Mouse (Mus musculus) brain, adult 2 months (tissue): Measurements from ENCODE around the gene Il4ra.

Source experiments
- DNase-seq: peaks from one replicate; pipeline ENCODE4 v3.0.0; 2011; ENCODE audit warnings: low read depth, low spot score

The Il4ra gene

GRCm38 (mm10) chr7:125599373-125599973, 47.6 kb downstream of the Il4ra start:
- no peak for DNase-seq

GRCm38 (mm10) chr7:125600136-125600535, 48.2 kb downstream of the Il4ra start:
- DNase-seq: no peak

- peak; percentile 12 for DNase-seq
Observed at GRCm38 (mm10) chr7:125600612-125601279, 48.8 kb downstream of the Il4ra start.

GRCm38 (mm10) chr7:125601280-125601670, 49.4 kb downstream of the Il4ra start:
- no peak for DNase-seq

GRCm38 (mm10) chr7:125601821-125602448, 50.0 kb downstream of the Il4ra start:
- DNase-seq: peak; percentile 6

GRCm38 (mm10) chr7:125603185-125603631, 51.3 kb downstream of the Il4ra start, which contains the start of gene Il21r:
Gene Il21r, plus strand, starts transcription at chr7:125603429.
- peak; percentile 52 for DNase-seq

GRCm38 (mm10) chr7:125604362-125605319, 52.7 kb downstream of the Il4ra start:
- no peak for DNase-seq

- no peak for DNase-seq
Observed at GRCm38 (mm10) chr7:125605725-125606139, 53.8 kb downstream of the Il4ra start.

GRCm38 (mm10) chr7:125606265-125607164, 54.6 kb downstream of the Il4ra start:
- no peak for DNase-seq

- no peak for DNase-seq
Observed at GRCm38 (mm10) chr7:125607384-125608182, 55.7 kb downstream of the Il4ra start.

- DNase-seq: no peak
Observed at GRCm38 (mm10) chr7:125608183-125608688, 56.3 kb downstream of the Il4ra start.

- DNase-seq: peak; percentile 38
Observed at GRCm38 (mm10) chr7:125613579-125613978, 61.7 kb downstream of the Il4ra start.

- DNase-seq: no peak
Observed at GRCm38 (mm10) chr7:125615453-125615852, 63.5 kb downstream of the Il4ra start.

- DNase-seq: no peak
Observed at GRCm38 (mm10) chr7:125618016-125618415, 66.1 kb downstream of the Il4ra start.

GRCm38 (mm10) chr7:125620077-125620476, 68.2 kb downstream of the Il4ra start:
- no peak for DNase-seq

- DNase-seq: no peak
Observed at GRCm38 (mm10) chr7:125622741-125623685, 71.1 kb downstream of the Il4ra start.

GRCm38 (mm10) chr7:125625219-125625618, 73.3 kb downstream of the Il4ra start:
- DNase-seq: no peak

- no peak for DNase-seq
Observed at GRCm38 (mm10) chr7:125625829-125626228, 73.9 kb downstream of the Il4ra start.
